Mouse (Mus musculus): ENCODE measurements around the gene Utrn.

Gene Utrn

DNA sequence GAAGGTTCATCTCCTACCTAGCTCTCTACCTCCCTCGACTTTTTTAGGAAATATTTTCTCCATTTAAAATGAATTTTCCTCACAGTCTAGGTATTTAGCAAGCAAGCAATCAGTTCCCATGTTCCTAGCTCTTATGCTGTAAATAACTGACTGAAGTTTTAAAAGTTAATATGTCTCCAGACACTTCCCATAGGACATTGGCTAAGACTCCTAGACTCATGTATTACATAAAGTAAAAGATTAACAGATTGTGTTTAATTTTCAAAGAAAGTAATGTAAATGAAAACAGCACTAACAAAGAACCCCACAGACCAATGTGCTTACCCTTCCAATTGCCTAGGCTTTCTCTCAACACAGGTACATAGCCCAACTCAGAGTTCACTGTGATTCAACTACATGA, 35.0 kb downstream of the Utrn start:
- DNase-seq, result no peak

DNA sequence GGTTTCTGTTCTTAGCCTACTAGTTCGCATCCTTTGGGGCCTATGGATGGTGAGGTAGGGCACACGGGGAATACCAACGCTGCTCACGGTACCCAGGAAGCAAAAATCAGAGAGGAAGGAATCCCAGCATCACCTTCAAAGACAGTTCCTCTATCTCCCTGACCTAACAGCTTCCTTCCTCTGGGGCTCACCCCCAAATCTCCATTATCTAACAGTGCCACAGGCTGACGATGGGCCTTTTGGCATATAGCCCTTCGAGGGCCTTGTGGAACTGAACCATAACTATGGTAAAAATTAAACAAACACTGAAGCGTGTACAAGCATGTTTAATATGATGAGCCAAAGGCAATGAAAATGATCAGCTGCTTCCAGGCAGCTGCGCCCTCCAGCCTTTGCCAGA, 37.0 kb downstream of the Utrn start:
- DNase-seq, result no peak

DNA sequence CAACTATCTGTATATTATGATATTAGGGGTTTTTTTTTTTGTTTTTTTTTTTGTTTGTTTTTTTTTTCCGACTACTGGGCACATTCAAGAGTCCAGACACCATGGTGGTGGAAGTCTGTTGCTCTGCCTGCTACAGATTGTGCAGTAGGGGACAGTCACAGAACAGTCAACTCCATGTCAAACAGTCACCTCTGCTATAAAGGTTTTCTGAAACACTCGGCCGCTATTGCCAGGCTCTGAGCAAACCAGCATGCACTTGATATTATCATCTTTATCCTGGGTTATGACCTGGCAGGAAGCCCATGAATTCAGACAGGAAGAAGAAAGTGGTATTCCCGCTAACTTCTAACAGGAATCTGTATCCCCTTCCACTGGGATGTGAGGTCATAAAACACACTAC, 41.4 kb downstream of the Utrn start:
- no peak for DNase-seq

DNA sequence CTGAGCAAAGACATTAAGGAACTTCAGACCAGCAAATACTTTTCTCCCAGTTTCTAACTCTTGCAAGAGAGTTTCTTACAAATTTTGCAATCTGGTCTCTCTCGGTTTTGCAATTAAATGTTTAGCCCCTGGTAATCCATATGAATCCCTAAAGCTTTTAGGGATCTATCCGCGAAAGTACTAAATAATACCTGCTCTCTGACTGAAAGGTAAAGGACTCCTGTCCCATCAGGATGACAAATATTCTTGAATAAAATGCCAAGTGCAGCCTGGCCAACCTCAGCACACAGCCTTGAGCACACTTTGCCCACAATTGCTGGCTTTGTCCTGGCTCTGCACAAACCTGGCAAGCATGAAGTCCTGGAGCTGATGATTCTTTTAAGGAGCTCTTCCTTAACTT, 41.9 kb downstream of the Utrn start:
- DNase-seq, result no peak

DNA sequence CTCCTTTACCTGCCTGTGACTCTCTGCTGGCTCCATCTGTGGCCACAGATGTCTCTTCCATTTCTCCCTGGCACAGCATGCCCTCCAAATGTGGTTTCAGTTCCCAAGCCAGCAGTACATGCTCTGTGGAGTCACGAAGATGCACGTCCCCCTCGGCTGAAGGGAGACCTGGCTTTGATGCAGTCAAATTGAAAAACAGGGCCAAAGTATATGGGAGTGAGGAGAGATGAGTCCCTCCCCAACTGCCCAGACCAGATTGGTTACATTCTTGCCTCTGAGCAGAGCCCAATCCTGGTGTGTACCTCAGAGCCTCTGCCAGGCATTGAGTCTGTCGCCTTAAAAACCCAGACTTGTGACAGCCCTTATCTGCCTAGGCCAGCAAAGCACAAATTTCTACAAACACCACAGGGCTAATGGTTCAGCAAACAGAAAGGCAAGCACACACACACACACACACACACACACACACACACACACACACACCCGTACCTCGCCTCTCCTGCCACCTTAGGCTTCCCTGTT, 42.3 kb downstream of the Utrn start:
- peak; percentile 61 to 69 for DNase-seq

DNA sequence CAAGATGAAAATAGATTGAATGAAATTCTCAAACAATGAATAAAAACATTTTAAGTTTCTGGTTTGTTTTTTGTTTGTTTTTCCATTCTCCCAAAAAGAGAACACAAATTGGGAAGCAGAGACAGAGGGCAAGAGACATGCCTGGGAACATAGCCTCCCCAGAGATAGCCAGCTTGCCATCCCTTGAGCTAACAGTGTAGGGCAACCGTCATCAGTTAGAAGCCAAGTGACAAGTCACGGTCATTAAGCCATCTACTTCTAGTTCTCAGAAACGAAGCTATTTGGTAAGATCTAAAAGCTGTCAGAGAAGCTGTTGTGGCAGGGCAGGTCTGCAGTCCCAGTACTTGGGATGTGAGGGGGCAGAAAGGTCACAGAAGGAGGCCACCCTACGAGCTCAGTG, 44.8 kb downstream of the Utrn start:
- DNase-seq, result no peak

DNA sequence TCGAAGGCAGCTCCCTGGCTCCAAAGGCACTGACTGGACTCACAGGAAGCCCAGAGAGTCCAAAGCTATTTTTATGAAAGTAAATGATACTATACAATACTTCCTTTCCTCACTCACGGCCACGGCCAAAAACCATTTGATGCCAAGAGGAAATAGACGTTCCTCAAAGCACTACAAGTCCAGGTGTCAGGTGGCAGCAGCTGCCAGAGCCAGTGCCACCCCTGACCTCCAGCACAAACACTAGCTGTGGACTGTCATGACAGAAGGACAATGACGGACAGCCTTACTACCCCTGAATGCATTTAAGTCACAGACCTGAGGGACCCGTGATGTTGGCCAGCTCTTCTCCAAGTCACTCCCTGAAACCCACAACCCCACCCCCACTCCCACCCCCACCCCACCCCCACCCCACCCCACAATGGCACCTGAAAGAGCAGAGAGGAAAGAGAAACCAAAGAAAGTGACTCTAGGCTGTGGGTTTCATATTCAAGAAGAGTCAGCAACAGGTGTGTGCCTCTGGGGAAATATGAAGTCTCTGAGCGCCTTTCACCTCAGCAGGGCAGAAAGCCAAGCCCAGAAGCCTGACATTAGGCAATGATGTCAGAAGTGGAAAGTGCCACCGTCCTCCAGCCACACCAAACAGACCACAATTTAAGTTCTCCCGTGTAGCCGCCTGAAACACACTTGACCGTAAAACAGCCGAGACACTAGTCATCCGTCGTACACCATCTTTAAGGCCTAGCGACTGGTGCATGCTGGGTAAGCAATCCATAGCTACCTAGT, 45.5 kb downstream of the Utrn start:
- peak; percentile 62 to 76 for DNase-seq

DNA sequence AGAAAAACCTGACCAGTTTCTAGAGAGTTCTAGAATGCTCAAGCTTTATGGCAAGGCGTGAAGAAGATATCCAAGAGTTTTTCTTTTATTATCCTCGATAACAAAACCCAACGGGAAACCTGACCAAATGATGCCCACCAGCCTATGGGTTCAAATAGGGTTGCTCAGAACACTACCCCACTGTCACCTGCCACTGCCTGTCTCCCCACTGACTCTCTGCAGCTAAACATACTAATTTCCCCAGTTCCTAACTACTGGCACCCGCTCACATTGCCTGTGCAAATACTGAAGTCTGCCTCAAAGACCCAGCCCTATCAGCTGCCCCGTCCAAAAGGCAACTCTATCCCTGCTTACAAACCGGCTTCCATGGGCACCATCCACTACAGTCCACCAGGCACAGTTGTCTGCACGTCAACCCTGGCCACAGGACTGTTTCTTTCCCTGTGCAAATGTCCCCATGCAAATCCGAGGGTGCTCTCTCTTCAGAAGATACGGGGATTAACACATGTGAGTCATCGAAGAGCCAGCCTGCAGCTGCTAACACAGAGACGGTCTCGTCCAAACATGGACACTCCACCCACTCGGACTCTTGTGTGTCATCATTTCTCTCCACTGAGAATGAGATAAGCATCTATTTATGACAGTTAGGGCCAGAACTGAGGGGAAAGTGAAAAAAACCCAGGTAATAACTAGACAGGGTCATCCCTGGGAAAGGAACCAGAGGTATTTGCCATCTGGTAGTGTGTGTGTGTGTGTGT, 48.0 kb downstream of the Utrn start:
- no peak for DNase-seq

DNA sequence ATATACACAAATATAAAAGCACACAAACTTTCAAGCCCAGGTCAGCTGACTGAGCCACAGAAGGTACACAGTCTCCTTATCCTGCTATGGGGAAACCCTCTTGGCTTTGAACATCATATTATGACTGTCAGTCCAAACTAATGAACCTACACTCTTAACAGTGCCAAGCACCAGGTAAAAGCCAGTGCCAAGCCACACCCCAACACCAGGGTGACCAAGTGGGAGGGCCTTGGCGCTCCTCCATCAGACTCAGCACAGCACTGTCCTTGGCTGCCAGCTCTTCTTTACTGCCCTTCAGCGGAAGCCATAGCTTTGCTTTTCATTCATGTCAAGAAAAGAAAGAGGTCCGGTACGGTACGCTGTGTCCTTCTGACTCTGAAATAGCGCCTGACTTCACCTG, 51.8 kb downstream of the Utrn start:
- DNase-seq, result peak; percentile 76 to 81

DNA sequence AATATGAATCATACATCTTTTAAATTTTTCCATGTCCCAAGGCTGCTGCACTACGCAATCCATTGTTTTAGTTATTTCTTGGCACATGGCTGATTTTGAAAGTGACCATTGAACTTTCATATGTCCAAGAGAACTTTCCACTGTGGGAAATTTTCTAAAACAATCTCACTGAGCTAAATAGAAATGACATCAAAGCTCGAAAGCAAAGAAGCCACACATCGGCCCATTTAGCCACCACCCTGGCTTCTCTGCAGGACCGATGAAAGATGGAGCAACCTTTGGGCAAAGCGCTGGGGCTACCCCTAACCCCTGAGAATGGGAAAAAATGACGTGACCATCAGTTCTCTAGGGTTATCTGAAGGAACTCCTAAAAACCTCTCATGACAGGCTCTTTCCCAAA, 52.6 kb downstream of the Utrn start:
- DNase-seq, result no peak

DNA sequence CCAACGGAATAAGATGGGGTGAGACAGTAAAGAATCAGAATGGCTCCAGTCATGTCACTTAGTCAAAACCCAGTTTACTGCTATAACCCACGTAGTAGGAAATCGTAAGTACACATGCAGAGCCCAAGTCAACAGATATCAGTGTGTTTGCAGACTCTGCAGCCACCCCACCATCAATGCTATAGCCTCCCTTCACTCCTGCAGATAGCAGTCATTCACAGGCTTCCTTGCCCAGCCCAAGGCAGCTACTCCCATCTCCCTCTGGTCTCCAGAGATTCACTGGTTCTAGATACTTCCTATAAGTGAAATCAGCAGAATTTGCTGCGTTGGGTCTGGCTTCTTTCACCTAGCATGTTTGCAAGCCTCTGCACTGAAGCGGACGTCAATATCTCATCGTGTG, 54.8 kb downstream of the Utrn start:
- DNase-seq, result no peak

DNA sequence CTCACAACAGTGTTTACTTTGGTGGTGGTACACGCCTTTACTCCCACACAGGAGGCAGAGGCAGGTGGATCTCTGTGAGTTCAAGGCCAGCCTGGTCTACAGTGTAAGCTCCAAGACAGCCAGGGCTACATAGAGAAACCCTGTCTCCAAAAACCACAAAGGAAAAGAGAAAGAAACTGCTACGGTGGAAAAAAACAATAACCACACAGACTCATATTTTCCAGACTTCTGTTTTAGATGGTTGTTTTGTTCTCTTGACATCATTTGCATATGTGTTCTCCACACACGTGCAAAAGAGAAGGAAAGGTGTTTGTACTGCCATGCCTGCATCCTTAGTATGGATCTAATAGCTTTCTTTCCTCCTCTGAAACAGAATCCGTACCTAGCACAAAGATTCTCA, 55.3 kb downstream of the Utrn start:
- no peak for DNase-seq

DNA sequence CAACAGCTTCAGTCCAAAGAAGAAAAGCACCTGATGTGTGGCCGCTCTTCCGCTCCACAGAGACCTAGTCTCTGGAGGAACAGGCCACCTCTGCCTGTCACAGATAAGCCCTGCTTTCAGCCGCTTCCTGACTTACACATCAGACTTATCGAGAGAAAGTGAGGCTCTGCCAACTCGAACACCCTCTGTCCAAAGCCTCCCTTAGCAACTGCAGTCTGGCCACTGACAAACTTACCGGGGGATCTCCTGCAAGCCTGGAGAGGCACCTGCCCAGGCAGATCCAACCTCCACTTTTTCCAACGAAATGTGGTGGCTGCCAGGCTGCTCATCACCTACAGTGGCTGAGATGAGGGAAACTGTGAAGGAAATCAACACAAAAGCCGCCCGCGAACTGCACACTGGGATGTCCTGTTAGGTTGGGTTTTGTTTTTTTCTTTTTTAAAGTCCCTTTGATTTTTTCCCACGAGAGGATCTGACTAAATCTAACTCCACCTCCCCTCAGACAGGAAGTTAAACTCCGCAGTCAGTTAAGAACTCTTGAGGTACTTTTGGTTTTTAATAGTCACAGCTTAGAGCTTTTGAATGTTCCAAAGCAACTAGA, 55.9 kb downstream of the Utrn start:
- DNase-seq, result peak in 1 of 2 experiments; percentile 32

DNA sequence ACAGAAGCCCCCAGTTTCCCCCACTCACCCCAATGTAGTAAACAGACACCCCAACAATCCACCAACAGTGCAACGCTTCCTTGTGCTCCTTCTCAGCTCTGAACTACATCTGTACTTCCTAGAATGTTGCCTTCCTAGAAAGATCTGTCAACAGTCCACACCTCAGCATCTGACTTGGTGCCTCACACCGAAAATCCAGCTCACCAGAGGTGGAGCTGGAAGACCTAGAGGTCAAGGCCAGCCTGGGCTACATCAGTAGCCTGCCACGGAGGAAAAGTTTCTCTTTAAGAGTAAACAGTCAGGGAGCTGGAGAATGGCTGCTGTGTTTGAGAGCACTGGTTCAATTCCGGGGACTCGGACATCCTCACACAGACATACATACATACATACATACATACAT, 56.5 kb downstream of the Utrn start:
- DNase-seq, result no peak

DNA sequence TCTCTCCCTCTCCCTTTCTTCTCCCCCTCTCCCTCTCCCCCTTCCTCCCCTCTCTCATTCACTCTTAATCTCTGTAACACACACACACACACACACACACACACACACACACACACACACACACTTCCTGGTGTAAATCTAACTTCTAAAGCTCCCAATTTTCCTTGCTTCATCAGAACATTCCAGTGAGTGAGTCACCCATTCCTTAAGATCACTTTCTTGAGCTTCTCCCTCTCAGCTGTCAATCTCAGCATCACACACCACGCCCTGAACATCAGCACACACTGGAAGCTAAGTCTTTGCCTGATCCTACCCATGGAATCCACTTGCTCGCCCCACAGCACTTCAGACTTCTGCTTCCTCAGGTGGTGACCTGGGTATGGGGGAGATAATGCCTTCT, 58.3 kb downstream of the Utrn start:
- DNase-seq, result no peak

DNA sequence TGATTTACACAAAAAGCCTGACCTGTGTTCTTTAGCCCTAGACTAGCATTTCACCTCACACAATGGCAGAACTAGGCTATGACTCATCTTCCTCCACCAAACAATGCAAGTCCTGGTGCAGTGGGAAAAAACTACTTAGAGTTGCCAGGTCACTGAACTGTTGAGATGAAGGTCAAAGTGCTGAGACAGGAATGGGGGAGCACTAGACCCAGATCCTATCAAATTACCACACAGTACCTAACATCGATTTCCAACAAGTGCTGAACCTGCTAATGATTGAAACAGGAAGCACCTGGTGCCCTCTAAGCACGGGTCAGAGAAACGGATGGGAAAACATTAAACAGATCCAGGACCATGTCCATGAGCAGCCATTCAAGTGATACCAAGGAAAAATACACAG, 59.5 kb downstream of the Utrn start:
- no peak for DNase-seq

DNA sequence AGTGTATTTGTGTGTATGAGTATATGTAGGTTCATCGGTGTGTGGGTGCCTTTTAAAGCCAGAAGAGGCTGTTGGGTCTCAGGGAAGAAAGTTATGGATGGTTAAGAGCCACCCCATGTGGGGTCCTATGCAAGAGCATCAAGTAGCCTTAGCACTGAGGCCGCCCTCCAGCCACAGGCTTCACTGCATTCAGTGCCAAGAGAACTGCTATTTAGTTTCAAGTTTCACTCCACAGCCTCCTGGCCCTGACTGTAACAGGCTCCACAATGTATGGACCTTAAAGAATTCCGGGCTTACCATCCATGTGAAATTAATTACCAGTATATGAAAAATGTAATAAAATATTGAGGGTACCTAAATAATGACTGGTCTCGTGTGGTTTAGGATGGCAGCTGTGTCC, 60.7 kb downstream of the Utrn start:
- DNase-seq, result no peak

DNA sequence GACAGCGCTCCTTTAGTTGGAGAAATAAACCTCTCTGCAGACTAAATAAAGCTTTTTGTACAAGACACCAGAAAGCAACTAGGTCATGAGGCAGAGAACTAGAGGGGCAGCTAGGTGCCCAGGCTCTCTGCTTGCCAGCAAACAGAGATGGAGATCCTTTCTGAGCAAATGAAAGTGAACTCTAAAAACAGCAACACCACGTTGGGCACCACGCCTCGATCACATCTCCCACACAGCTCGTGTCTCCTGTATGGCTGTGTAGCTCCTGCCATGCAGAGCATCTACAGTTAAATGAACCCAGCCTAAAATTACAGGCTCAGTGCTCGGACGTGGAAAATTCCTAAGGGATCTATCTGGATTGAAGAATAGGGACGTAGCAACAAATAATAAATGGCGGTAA, 61.5 kb downstream of the Utrn start:
- no peak for DNase-seq

DNA sequence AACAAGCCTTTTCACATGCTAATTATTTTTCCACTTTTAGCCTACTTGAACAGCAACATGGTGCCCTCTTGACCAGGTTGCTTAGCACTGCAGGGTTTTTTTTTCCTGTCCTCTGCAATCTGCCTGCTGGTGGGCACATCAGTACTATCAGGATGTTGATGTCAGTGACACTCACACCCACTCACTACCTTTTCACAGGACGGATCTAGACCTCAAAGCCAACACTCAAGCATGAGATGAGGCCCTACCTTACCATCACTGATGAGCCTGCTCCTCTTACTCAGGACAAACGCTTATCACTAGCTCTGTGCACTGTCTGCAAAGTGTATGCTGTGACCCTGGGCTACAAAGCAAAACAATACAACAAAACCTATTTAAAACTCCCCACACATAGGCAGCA, 63.3 kb downstream of the Utrn start:
- no peak for DNase-seq

DNA sequence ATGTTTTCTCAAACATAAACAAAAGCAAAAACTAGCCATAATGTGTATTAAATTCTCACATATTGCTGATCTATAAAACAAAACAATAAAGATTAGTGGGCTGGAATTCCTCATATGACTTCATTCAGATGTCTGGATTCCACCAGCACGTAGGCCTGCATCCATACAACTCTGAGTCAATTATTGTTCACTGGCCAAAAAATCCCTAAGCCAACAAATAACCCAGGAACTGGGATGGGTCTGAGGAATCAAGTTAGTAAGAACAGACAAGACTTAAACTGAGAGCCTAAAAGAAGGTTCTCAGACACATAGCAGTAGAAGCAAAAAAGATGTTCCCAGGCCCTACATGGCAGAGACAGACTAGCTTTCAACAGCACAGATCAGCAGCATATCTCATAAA, 65.2 kb downstream of the Utrn start:
- DNase-seq, result no peak

DNA sequence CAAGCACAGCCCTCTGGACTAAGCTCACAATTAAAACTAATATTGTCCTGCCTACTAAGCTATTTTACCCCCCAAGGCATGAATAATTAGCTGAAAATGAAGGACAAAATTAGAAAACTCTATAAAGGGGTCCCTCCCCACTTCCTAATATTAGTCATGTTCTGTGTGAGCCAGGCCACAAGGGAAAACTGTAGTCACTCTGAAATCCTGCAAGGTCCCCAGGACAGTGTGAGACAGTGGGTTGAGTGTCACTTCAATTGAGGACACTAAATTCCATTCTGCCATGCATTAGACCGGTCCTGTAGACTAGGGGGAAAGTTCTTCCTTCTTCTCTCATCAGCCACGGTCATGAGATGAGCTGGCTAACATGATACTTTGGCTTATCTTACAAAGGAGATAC, 69.7 kb downstream of the Utrn start:
- DNase-seq, result no peak

DNA sequence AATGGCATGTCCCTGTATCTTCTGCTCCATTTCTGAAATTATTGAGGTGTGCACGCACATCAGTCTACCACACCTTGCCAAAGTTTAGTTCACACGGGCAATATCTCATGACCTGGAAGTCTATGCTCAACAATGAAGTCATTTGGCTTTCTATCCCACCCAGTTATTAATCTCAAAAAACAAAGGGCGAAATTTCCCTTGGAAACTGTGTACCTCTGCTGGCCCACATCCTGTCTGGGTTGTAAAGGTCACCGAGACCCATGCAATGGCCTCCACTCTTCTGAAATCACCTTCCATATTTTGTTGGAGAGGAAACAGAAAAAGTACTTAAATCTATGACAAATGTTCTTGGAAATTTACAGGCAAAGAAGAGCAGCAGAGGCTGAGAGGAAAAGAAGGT, 70.9 kb downstream of the Utrn start:
- DNase-seq, result no peak

DNA sequence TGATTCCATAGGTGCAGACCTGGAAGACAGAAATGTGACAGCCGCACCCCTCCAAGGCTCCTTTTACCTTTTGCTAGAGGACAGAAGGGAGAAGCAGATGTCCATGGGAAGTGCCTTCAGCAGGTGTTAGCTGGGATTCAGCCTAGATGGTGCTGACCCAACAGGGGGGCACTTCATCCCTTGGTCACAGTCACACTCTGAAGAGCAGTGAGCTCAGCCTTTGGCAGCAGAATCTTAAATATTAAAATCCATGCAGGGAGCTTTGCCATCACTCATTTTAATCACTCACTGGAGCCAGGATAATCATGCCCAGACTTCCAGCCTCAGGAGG, 72.7 kb downstream of the Utrn start:
- DNase-seq, result no peak

Measured in lung, adult 18-20 months (tissue).